Mouse (Mus musculus): ENCODE results near the gene Fcer2a.

DNA sequence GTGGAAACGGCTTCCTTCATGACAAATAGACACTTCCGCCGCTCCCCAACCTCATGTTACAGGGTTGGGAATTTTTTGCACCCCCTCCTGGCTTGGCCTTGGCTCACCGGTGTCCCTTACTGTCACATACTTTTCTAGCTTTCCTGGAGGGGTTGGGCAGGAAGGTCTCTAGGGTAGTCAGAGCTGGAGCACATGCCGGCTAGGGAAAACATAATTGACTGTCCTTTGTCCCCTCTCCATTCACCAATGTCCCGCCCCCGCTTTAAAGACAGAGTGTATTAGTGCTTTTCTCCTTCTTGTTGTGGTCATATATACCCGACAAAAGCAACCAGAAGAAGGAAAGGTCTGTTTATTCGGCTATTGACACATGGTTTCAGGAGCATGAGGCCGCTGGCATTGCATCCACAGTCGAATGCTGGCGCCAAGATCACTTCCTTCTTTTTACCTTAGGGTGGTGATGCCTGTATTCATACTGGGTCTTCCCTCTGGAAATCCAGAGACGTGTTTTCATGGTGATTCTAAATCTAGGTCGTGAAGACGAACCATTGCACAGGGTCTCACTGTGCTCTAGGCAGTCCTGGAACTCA lies 16.9 kb downstream of the Fcer2a start:
- TF ChIP-seq POLR2A (IDR thresholded peaks at IDR 0.05; ENCODE audit: extremely low read depth, insufficient read depth, low read length), result no peak
- no peak for TF ChIP-seq CTCF (IDR thresholded peaks at IDR 0.05; ENCODE audit: low read depth, low read length)

Measured in liver, adult 2 months (tissue).